Mouse (Mus musculus): ENCODE data around the gene Rasal1. TPM values are rescaled to one million over a fixed set of nuclear protein-coding genes. Genes with fewer than 3 reads are reported as not detected.

Rasal1 gene
- polyA plus RNA-seq, 1 experiment = not detected

- WGBS = 22% methylated on average over 5 of the region's 5 CpGs
- no peak for TF ChIP-seq POLR2A (IDR thresholded peaks at IDR 0.05; ENCODE audit: insufficient read depth, low read depth, low read length)
- TF ChIP-seq CTCF (IDR thresholded peaks at IDR 0.05; ENCODE audit: insufficient read depth, low read depth, low read length) = no peak
- H3K4me3 ChIP-seq (ENCODE audit: insufficient read depth, low read depth, low read length) = no peak overlapping the region
- peaks cover 7% of the 10 kb centered on the region; the same call in 1 of the 2 replicates for H3K4me1 ChIP-seq (ENCODE audit: control insufficient read depth, insufficient read depth, low read length)
- H3K27ac ChIP-seq (ENCODE audit: insufficient read depth, low read depth, low read length) = no peak overlapping the region
Measured at GRCm38 (mm10) chr5:120660816-120661215, 12.2 kb downstream of the Rasal1 start.

- no peak overlapping the region for H3K4me3 ChIP-seq (ENCODE audit: insufficient read depth, low read depth, low read length)
- 60% methylated on average over 2 of the region's 2 CpGs for WGBS
- peaks cover 9% of the 10 kb centered on the region; the same call in 1 of the 2 replicates for H3K4me1 ChIP-seq (ENCODE audit: control insufficient read depth, insufficient read depth, low read length)
- no peak overlapping the region for H3K27ac ChIP-seq (ENCODE audit: insufficient read depth, low read depth, low read length)
- TF ChIP-seq POLR2A (IDR thresholded peaks at IDR 0.05; ENCODE audit: insufficient read depth, low read depth, low read length) (no peak), CTCF (IDR thresholded peaks at IDR 0.05; ENCODE audit: insufficient read depth, low read depth, low read length) (no peak)
Measured at GRCm38 (mm10) chr5:120664888-120665287, 16.3 kb downstream of the Rasal1 start.

- Histone ChIP-seq H3K27ac (ENCODE audit: insufficient read depth, low read depth, low read length) (no peak overlapping the region), H3K4me3 (ENCODE audit: insufficient read depth, low read depth, low read length) (no peak overlapping the region), H3K4me1 (ENCODE audit: control insufficient read depth, insufficient read depth, low read length) (0 out of 2 replicates have a peak, but pooled peaks cover 3% of the 10 kb centered on the region)
- TF ChIP-seq CTCF (IDR thresholded peaks at IDR 0.05; ENCODE audit: insufficient read depth, low read depth, low read length) (no peak), POLR2A (IDR thresholded peaks at IDR 0.05; ENCODE audit: insufficient read depth, low read depth, low read length) (no peak)
- 69% methylated on average over 7 of the region's 7 CpGs for WGBS
Measured at GRCm38 (mm10) chr5:120668761-120669160, 20.1 kb downstream of the Rasal1 start.

- H3K4me1 ChIP-seq (ENCODE audit: control insufficient read depth, insufficient read depth, low read length) = 0 out of 2 replicates have a peak, but pooled peaks cover 7% of the 10 kb centered on the region
- no peak overlapping the region for H3K4me3 ChIP-seq (ENCODE audit: insufficient read depth, low read depth, low read length)
- 88% methylated on average over 7 of the region's 7 CpGs for WGBS
- no peak overlapping the region for H3K27ac ChIP-seq (ENCODE audit: insufficient read depth, low read depth, low read length)
- no peak for TF ChIP-seq POLR2A (IDR thresholded peaks at IDR 0.05; ENCODE audit: insufficient read depth, low read depth, low read length)
- TF ChIP-seq CTCF (IDR thresholded peaks at IDR 0.05; ENCODE audit: insufficient read depth, low read depth, low read length) = no peak
Measured at GRCm38 (mm10) chr5:120670132-120670531, 21.5 kb downstream of the Rasal1 start.

GRCm38 (mm10) chr5:120671865-120672264, 23.3 kb downstream of the Rasal1 start:
- TF ChIP-seq CTCF (IDR thresholded peaks at IDR 0.05; ENCODE audit: insufficient read depth, low read depth, low read length) (no peak), POLR2A (IDR thresholded peaks at IDR 0.05; ENCODE audit: insufficient read depth, low read depth, low read length) (no peak)
- Histone ChIP-seq H3K27ac (ENCODE audit: insufficient read depth, low read depth, low read length) (no peak overlapping the region), H3K4me1 (ENCODE audit: control insufficient read depth, insufficient read depth, low read length) (0 out of 2 replicates have a peak, but pooled peaks cover 5% of the 10 kb centered on the region), H3K4me3 (ENCODE audit: insufficient read depth, low read depth, low read length) (no peak overlapping the region)
- WGBS = 88% methylated on average over 3 of the region's 3 CpGs

GRCm38 (mm10) chr5:120673626-120674025, 25.0 kb downstream of the Rasal1 start:
- Histone ChIP-seq H3K27ac (ENCODE audit: insufficient read depth, low read depth, low read length) (no peak overlapping the region), H3K4me3 (ENCODE audit: insufficient read depth, low read depth, low read length) (no peak overlapping the region), H3K4me1 (ENCODE audit: control insufficient read depth, insufficient read depth, low read length) (0 out of 2 replicates have a peak, but pooled peaks cover 5% of the 10 kb centered on the region)
- 12% methylated on average over 12 of the region's 12 CpGs for WGBS
- TF ChIP-seq POLR2A (IDR thresholded peaks at IDR 0.05; ENCODE audit: insufficient read depth, low read depth, low read length) = no peak
- TF ChIP-seq CTCF (IDR thresholded peaks at IDR 0.05; ENCODE audit: insufficient read depth, low read depth, low read length) = peak; percentile 93

- Histone ChIP-seq H3K27ac (ENCODE audit: insufficient read depth, low read depth, low read length) (no peak overlapping the region), H3K4me1 (ENCODE audit: control insufficient read depth, insufficient read depth, low read length) (peaks cover 7% of the 10 kb centered on the region), H3K4me3 (ENCODE audit: insufficient read depth, low read depth, low read length) (no peak overlapping the region)
- WGBS = 29% methylated on average over 21 of the region's 21 CpGs
- TF ChIP-seq CTCF (IDR thresholded peaks at IDR 0.05; ENCODE audit: insufficient read depth, low read depth, low read length) (no peak), POLR2A (IDR thresholded peaks at IDR 0.05; ENCODE audit: insufficient read depth, low read depth, low read length) (no peak)
Measured at GRCm38 (mm10) chr5:120674229-120675145, 25.9 kb downstream of the Rasal1 start.

- WGBS = 34% methylated on average over 2 of the region's 2 CpGs
- Histone ChIP-seq H3K4me1 (ENCODE audit: control insufficient read depth, insufficient read depth, low read length) (peaks cover 22% of the 10 kb centered on the region), H3K27ac (ENCODE audit: insufficient read depth, low read depth, low read length) (no peak overlapping the region), H3K4me3 (ENCODE audit: insufficient read depth, low read depth, low read length) (no peak overlapping the region)
- TF ChIP-seq CTCF (IDR thresholded peaks at IDR 0.05; ENCODE audit: insufficient read depth, low read depth, low read length) (no peak), POLR2A (IDR thresholded peaks at IDR 0.05; ENCODE audit: insufficient read depth, low read depth, low read length) (no peak)
Measured at GRCm38 (mm10) chr5:120677516-120677915, 28.9 kb downstream of the Rasal1 start.

Measured in olfactory bulb, adult 2 months (tissue).